Mouse (Mus musculus) embryonic stem cell, embryonic (primary cell): ENCODE results near the gene Stk35.

Source experiments
- CTCF ChIA-PET, 4 experiments: fragments of 300-600 bp in 2 of 4; fragments of 350-600 bp in 2 of 4; sonication (Branson Sonifier 250); formaldehyde crosslinking; loops; one replicate each; lab custom pipeline; 2022; ENCODE audit warnings: inconsistent platforms in 2 of 4; lab: Charles Lee
- POLR2A ChIA-PET, 4 experiments: fragments of 300-600 bp in 2 of 4; fragments of 350-600 bp in 2 of 4; sonication (Branson Sonifier 250); formaldehyde crosslinking; loops; one replicate each; lab custom pipeline; 2022; ENCODE audit warnings: antibody characterized with exemption in 4 of 4, inconsistent platforms in 1 of 4; lab: Charles Lee

The Stk35 gene

DNA sequence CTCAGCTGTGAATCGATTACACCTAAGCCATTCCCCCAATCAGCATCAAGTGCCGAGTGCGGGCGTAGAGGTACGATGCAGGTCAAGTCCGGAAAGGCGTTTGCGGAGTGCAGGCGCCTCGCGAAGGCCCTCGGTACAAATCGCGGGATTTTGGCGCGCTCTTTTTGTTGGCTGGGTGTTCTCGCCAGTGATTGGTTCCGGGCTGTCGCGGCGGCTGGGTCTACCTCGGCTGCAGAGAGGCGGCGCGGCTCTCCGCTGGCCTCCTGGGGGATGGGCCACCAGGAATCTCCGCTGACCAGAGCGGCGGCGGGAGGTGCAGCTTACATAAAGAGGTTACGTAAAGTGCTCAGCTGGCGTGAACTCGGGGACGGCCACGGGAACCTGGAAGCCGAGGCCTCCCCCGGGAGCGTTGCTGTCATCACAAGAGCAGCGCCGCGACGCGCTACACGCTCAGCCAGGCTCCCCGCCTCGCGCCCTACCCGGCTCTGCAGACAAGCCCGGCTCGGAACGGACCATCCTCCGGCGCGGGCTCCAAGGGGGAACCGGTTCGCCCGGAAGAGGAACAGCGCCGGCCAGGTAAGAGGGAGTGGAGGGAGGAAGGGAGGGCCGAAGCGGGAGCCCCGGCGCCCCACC lies at the start of gene Stk35:
TSS of gene Stk35 (plus strand) at position 247 of the 633 bp plus-strand sequence.
- CTCF ChIA-PET, result interaction anchor here in 1 of 4 experiments (1.0 kb wide), 1 partner anchor 125 kb away, joined by 3 read pairs; no protein-coding TSS in a partner anchor
- POLR2A ChIA-PET, result interaction anchor here (0.6 to 14.6 kb wide), 27 partner anchors 8 to 1850 kb away, joined by 3 to 285 read pairs (median 3); partner anchors contain the start of genes Snrpb (in 2 of the 4), Nop56 (in 1 of the 4) and Pdyn (in 1 of the 4)

DNA sequence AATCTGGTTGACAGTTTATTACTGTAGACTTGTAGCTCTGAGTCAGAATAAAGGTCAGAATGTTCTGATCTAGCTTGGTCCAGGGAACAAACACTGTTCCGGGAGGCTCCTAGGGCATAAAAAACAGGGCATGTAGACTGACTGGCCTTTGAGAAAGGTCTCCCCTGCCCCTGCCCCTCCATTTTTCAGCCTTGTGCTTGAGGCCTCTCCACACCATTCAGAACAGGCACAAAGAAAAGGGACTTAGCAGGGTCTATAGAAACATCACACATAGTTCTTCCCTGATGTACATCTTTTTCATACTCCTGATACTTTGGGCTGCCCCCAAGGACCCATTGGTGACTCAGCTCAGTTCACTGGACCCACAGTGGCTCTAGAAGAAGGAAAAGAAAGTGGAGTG lies 18.3 kb upstream of the Stk35 start:
- POLR2A ChIA-PET, result interaction anchor here in 1 of 4 experiments (0.6 to 1.0 kb wide), 3 partner anchors 10 to 16 kb away, joined by 3 to 6 read pairs (median 3); no protein-coding TSS in a partner anchor
- CTCF ChIA-PET, result interaction anchor here in 1 of 4 experiments (0.6 to 1.0 kb wide), 2 partner anchors 82 to 107 kb away, joined by 3 to 4 read pairs; partner anchors contain the start of gene Pdyn

DNA sequence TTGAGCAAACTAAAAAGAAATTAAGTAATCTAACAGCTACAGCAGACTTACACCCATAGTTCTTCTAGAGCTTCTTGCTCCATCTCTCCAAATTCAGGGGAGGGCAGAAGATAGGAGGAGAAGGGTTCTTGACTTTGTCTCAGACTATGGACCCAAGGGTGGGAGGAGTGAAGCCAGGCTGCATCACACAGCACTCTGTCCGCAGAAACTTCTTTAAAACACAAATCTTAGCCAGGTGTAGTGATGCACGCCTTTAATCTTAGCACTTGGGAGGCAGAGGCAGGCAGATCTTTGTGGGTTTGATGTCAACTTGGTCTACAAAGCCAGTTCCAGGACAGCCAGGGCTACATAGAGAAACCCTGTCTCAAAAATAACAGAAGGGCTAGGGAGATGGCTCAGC lies 3.8 kb upstream of the Stk35 start:
- POLR2A ChIA-PET, result interaction anchor here in 1 of 4 experiments (1.6 kb wide), 1 partner anchor 10 kb away, joined by 3 read pairs; no protein-coding TSS in a partner anchor
- CTCF ChIA-PET, result no interaction called here

DNA sequence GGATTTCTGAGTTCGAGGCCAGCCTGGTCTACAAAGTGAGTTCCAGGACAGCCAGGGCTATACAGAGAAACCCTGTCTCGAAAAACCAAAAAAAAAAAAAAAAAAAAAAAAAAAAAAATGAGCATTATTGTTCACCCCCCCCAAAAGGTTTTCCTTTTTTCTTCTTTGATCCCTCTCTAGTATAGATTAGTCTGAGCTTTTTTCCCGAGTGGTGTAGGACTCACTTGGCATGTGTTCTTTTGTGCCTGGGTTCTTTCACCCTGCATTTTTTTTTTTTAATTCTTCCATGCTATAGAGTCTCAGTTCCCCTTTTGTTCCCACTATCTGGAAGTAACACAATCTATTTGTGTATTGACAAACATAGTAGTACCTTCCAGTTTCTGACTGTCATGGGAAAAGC lies 2.6 kb upstream of the Stk35 start:
- ChIA-PET CTCF (interaction anchor here in 3 of 4 experiments (0.6 to 0.9 kb wide), 4 partner anchors 11 to 123 kb away, joined by 3 to 4 read pairs (median 3); no protein-coding TSS in a partner anchor), POLR2A (interaction anchor here in 3 of 4 experiments (0.5 to 1.8 kb wide), 11 partner anchors 10 to 602 kb away, joined by 3 to 8 read pairs (median 4); no protein-coding TSS in a partner anchor)

DNA sequence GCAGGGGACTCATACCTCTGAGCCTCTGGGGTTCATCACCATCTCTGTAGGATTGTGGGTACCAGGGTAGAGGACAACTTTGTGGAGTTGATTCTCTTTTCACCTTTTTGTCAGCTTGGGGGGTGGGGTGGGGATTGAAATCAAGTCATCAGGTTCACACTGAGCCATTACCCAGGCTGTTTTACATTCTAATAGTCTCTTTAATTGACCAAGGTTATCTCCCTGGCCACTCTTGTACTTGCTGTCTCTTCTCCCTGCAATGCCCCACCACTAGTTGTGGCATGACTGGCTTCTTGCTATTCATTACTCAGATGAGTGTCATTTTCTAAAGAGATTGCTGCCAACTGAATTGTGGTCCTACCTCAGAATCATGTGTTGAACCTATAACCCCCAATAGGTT lies 1.9 kb upstream of the Stk35 start:
- POLR2A ChIA-PET, result interaction anchor here in 3 of 4 experiments (0.6 to 1.8 kb wide), 12 partner anchors 9 to 602 kb away, joined by 3 to 8 read pairs (median 4); no protein-coding TSS in a partner anchor

DNA sequence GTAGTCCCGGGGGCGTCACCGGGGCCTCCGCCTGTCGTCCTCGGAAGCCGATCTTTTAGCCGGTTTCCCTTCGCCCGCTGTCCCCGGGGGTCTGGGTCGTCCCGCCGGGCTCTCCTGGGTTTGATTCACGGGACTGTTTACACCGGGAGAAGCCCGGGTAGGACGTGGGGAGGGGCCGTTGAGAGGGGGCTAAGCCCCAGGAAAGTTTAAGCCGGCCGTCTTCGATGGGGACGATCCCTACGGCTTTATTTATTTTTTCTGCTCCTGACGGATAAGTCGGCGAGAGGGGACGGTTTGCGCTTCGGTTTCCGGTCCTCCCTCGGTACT lies 550 bp downstream of the Stk35 start:
- ChIA-PET POLR2A (interaction anchor here in 3 of 4 experiments (1.0 to 14.6 kb wide), 7 partner anchors 11 to 215 kb away, joined by 3 to 285 read pairs (median 4); no protein-coding TSS in a partner anchor), CTCF (no interaction called here)

More for the DNA sequence above, 1.9 kb upstream of the Stk35 start:
- CTCF ChIA-PET, result interaction anchor here in 2 of 4 experiments (0.6 to 0.9 kb wide), 2 partner anchors 123 to 124 kb away, joined by 3 to 4 read pairs; no protein-coding TSS in a partner anchor

DNA sequence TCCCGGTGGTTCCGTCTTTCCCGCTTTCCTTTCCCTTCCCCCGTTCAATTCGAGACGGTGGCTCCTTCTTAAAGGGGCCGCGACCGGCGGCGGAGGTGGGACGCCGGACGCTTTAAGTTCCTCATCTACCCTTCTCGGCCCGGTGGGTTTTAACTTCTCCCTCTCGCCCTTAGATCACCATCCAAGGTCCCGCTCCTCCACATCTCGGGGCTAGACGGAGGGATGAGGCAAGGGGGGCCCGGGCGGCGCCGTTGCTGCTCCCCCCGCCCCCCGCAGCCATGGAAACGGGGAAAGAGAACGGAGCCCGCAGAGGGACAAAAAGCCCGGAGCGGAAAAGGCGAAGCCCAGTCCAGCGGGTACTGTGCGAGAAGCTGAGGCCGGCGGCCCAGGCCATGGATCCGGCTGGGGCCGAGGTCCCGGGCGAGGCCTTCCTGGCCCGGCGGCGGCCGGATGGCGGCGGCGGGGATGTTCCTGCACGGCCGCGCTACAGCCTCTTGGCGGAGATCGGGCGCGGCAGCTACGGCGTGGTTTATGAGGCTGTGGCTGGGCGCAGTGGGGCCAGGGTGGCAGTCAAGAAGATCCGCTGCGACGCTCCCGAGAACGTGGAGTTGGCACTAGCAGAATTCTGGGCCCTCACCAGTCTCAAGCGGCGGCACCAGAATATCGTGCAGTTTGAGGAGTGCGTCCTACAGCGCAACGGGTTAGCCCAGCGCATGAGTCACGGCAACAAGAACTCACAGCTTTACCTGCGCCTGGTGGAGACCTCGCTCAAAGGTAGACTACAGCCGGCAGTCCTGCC lies 1.1 kb downstream of the Stk35 start:
- ChIA-PET POLR2A (interaction anchor here (0.6 to 14.6 kb wide), 19 partner anchors 10 to 378 kb away, joined by 3 to 285 read pairs (median 4); partner anchors contain the start of gene Snrpb (in 1 of the 4)), CTCF (interaction anchor here in 2 of 4 experiments (0.6 to 0.8 kb wide), 2 partner anchors 15 to 29 kb away, joined by 3 to 4 read pairs; no protein-coding TSS in a partner anchor)

DNA sequence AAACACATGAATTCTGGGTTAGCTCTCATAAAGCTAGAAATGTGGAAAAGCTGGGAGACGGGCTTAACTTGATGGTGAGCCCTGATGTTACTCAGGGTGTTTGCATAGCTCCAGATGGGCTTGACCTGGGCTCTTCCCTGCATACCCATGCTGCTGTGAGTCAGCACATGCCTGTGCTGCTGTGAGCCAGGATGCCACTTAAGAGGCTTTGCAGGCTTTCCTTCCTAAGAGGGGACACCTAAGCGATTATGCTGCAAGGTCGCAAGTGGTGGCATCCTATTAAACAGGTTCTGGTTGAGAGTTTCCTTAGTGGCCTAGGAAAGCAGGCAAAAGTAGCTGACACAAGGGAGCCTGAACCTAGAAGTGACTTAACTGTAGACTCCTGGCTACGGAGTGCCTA lies 5.2 kb downstream of the Stk35 start:
- ChIA-PET POLR2A (interaction anchor here in 3 of 4 experiments (0.7 to 14.6 kb wide), 7 partner anchors 10 to 62 kb away, joined by 3 to 285 read pairs (median 4); no protein-coding TSS in a partner anchor), CTCF (interaction anchor here in 1 of 4 experiments (0.6 kb wide), 1 partner anchor 80 kb away, joined by 3 read pairs; no protein-coding TSS in a partner anchor)

DNA sequence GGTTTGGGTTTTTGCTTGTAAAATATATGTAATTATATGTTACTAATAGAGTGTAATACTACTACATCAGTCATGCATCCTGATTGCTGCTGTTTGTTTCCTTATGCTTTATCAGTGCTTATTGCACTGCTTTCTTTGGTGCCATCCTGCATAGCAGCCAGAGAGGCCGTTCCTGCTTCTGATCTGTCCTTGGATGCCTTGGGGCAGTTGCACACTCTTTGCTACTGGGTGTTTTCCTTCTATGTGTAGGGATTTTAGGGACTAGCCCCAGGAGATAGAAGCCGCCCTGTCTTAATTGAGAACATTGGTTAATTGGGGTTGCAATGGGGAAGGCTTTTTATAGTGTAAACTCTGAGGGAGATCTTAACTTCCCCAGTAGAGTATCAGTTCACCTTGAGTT lies 6.2 kb downstream of the Stk35 start:
- CTCF ChIA-PET, result no interaction called here
- POLR2A ChIA-PET, result interaction anchor here (0.6 to 14.6 kb wide), 7 partner anchors 8 to 581 kb away, joined by 3 to 285 read pairs (median 8); no protein-coding TSS in a partner anchor

DNA sequence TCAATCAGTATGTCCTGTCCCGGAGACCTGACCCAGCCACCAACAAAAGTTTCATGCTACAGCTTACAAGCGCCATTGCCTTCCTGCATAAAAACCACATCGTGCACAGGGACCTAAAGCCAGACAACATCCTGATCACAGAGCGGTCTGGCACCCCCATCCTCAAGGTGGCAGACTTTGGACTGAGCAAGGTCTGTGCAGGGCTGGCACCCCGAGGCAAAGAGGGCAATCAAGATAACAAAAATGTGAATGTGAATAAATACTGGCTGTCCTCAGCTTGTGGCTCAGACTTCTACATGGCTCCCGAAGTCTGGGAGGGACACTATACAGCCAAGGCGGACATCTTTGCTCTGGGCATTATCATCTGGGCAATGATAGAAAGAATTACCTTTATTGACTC lies 10.2 kb downstream of the Stk35 start:
- ChIA-PET CTCF (interaction anchor here in 1 of 4 experiments (0.6 kb wide), 1 partner anchor 939 kb away, joined by 3 read pairs; no protein-coding TSS in a partner anchor), POLR2A (interaction anchor here in 2 of 4 experiments (3.6 to 19.6 kb wide), 4 partner anchors 4 to 11 kb away, joined by 12 to 285 read pairs (median 155); partner anchors contain the start of gene Stk35 (in 2 of the 2))

DNA sequence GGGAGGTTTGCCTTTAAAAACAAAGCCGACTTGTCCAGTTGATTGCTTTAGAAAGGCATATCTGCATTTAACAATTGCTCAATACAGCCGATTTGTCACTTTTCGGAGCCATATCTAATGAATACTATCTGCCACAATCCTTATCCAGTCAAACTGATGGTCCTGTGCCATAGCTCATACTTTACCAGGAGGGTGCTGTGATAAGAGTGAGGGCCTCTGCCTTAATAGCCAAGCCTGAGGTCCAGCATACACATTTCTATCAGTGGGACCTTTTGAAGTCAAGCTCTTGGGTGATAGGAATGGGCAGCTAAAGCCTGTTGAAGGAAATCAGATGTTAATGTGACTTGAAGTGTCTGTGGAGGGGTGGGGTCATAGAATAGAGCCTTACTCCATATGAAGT lies 13.7 kb downstream of the Stk35 start:
- CTCF ChIA-PET, result no interaction called here
- POLR2A ChIA-PET, result interaction anchor here in 3 of 4 experiments (0.6 to 19.6 kb wide), 8 partner anchors 8 to 20 kb away, joined by 3 to 285 read pairs (median 4); partner anchors contain the start of gene Stk35 (in 1 of the 3)

DNA sequence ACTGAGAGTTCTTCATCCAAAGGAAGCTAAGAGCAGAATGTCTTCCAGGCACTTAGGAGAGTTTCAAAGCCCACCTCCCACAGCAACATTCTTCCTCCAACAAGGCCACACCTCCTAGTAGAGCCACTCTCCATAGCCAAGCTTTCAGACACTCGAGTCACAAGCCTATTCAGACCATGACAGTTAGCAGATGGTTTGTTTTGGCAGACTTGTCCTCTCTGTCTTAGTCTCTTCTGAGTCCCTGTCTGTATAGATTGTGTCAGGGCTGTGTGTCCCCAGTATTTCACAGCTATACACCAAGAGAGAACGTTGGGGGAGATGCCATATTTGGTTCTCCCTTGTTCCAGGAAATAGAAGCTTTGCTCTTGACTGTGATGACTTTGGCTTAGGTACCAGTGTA lies 14.8 kb downstream of the Stk35 start:
- ChIA-PET CTCF (interaction anchor here in 1 of 4 experiments (1.2 kb wide), 1 partner anchor 140 kb away, joined by 3 read pairs; no protein-coding TSS in a partner anchor), POLR2A (interaction anchor here (0.6 to 19.6 kb wide), 9 partner anchors 9 to 124 kb away, joined by 3 to 285 read pairs (median 4); partner anchors contain the start of gene Stk35 (in 1 of the 4))

DNA sequence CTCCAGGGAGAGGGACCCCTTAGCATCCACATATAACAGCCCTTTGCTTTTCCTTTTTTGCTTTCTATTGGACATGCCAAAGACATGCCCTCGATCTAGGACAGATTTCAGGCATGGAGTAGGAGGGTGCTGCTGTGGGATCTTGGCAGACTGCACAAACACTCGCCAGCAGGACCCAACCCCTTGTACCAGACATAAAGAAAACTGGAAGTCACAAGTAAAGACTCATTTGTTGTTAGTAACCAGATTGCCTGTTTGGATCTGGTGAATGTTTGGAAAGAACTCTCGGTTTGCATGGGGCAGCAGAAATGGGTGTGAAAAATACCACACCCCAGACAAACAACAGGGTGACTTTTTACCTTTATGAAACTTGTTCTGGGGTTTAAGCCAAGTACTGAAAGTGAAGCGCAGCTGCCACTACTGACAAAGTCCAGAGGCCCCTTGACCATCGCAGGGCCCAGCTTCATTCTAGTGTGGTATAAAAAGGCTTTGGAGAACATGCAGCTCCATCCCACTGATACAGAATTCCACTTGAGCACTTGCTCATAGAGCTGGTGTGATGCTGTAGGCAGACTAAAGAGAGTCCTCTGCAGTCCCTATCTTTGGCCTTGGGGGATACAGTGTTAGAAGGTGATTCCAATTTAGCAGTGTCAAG lies 17.4 kb downstream of the Stk35 start:
- POLR2A ChIA-PET, result interaction anchor here (0.6 to 19.6 kb wide), 13 partner anchors 10 to 975 kb away, joined by 3 to 285 read pairs (median 7); partner anchors contain the start of gene Stk35 (in 2 of the 4)

DNA sequence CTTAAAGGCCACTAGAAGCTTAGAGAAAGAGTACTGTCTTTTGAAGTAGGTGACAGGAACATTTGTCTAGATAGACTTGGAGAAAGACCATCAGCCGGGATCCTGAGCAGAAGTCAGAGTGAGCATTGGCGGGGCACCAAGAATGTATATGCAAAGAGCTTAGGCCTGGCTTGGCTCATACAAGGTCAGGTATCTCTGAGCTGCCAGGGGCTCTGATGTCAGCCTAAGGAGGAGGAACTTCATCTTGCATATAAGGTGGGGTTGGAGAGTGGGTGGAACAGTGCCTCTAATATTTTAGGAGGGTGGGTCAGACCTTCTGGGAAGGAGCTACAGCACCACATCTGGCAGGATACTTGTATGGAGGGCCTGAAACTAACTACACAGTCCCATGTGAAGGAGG lies 18.6 kb downstream of the Stk35 start:
- POLR2A ChIA-PET, result interaction anchor here in 3 of 4 experiments (0.6 to 19.6 kb wide), 13 partner anchors 9 to 618 kb away, joined by 3 to 285 read pairs (median 6); partner anchors contain the start of gene Stk35 (in 2 of the 3)
- CTCF ChIA-PET, result interaction anchor here in 3 of 4 experiments (0.7 to 1.0 kb wide), 3 partner anchors 123 to 144 kb away, joined by 3 read pairs; no protein-coding TSS in a partner anchor

More for the DNA sequence above, 17.4 kb downstream of the Stk35 start:
- CTCF ChIA-PET, result interaction anchor here in 1 of 4 experiments (1.1 kb wide), 1 partner anchor 31 kb away, joined by 3 read pairs; no protein-coding TSS in a partner anchor

DNA sequence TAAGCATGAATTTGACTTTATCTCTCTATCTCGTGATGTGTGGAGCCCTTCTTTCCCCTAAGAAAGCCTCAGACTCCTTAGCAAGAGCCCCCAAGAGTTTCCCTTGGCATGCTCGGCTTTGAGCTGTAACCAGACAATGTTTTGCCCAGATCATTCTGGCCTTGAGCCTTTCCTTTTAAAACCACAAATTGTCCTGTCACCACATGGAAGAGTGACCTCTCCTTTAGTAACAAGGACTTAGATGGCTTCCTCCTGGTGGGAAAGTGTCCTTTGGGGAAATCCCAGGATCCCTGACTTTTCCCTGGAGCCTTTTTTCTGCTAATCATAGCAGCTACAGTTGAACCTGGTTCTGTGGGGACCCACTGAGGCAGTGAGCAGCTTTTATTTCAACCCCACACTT lies 19.2 kb downstream of the Stk35 start:
- ChIA-PET POLR2A (interaction anchor here in 3 of 4 experiments (0.8 to 19.6 kb wide), 15 partner anchors 8 to 618 kb away, joined by 3 to 285 read pairs (median 5); partner anchors contain the start of genes Stk35 (in 2 of the 3) and Nop56 (in 1 of the 3)), CTCF (interaction anchor here in 2 of 4 experiments (0.5 to 1.0 kb wide), 3 partner anchors 37 to 145 kb away, joined by 3 read pairs; no protein-coding TSS in a partner anchor)

DNA sequence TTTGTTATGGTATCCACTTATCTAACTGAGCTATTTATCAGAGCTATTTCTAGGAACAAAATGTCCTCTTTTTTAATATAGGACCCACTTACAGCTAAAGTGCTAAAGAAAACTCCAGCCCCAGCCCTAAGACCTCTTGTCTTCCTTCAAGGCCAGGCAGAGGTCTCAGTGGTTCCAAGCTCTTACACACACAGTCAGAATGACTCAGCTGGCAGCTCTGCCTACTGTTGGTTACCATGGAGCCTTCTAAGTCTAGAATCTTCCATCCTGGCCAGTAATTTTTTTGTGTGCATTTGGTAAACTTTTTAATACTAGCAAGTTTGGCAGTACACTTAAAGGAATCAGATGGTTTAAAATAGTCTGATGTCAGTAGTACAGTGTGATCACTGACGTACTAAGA lies 19.6 kb downstream of the Stk35 start:
- ChIA-PET CTCF (interaction anchor here in 2 of 4 experiments (0.5 to 0.7 kb wide), 2 partner anchors 37 to 145 kb away, joined by 3 read pairs; no protein-coding TSS in a partner anchor), POLR2A (interaction anchor here in 3 of 4 experiments (0.8 to 19.6 kb wide), 12 partner anchors 8 to 455 kb away, joined by 3 to 285 read pairs (median 6); partner anchors contain the start of genes Stk35 (in 2 of the 3) and Nop56 (in 1 of the 3))
